Mouse (Mus musculus): ENCODE measurements around the gene Creb3l4. TPM values are rescaled to one million over a fixed set of nuclear protein-coding genes. Genes with fewer than 3 reads are reported as not detected.

Creb3l4 gene
- polyA plus RNA-seq, 1 experiment, result 4.6 TPM

DNA sequence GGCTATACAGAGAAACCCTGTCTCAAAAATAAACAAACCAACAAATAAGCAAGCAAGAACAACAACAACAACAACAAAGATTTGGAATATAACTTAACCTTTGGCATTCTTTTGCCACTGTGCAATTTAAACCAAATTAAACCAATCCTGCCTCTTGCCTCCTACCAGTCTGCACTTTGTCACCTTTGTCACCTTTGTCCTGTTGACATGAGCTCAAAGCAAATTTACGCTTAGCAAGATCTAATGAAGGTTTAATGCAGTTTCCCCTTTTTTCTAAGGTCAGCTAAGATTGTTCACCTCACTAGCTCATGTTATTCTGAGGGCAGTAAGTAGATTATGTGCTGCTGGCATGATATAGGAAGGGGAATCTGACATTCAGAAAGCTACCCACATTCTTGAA is 45.8 kb downstream of the Creb3l4 start:
- no peaks in the 10 kb centered on the region for H3K27me3 ChIP-seq (ENCODE audit: control insufficient read depth, insufficient read depth, low read length, poor library complexity, severe bottlenecking)
- no peaks in the 10 kb centered on the region for H3K36me3 ChIP-seq (ENCODE audit: control insufficient read depth, insufficient read depth, low read length, poor library complexity, severe bottlenecking)
- H3K9ac ChIP-seq (ENCODE audit: low read depth, poor library complexity, severe bottlenecking), result no peak overlapping the region
- no peak overlapping the region for H3K4me3 ChIP-seq (ENCODE audit: low read depth, low read length)
- H3K27ac ChIP-seq (ENCODE audit: insufficient read depth, low read length), result no peak overlapping the region
- H3K4me1 ChIP-seq (ENCODE audit: control insufficient read depth, insufficient read depth, low read length), result no peaks in the 10 kb centered on the region
- TF ChIP-seq POLR2A (IDR thresholded peaks at IDR 0.05; ENCODE audit: insufficient read depth, low read length) (no peak), CTCF (IDR thresholded peaks at IDR 0.05; ENCODE audit: low read depth, low read length) (no peak), EP300 (IDR thresholded peaks at IDR 0.05; ENCODE audit: insufficient read depth, low read depth, low read length) (no peak)
- no peaks in the 10 kb centered on the region for H3K9me3 ChIP-seq (replicated peaks; ENCODE audit: control insufficient read depth, insufficient read depth, low read length, poor library complexity, severe bottlenecking)

GRCm38 (mm10) chr3:90195644-90196043 is 47.7 kb downstream of the Creb3l4 start:
- Histone ChIP-seq H3K9ac (ENCODE audit: low read depth, poor library complexity, severe bottlenecking) (no peak overlapping the region), H3K9me3 (replicated peaks; ENCODE audit: control insufficient read depth, insufficient read depth, low read length, poor library complexity, severe bottlenecking) (no peaks in the 10 kb centered on the region), H3K4me3 (ENCODE audit: low read depth, low read length) (no peak overlapping the region), H3K4me1 (ENCODE audit: control insufficient read depth, insufficient read depth, low read length) (no peaks in the 10 kb centered on the region), H3K27me3 (ENCODE audit: control insufficient read depth, insufficient read depth, low read length, poor library complexity, severe bottlenecking) (no peaks in the 10 kb centered on the region), H3K27ac (ENCODE audit: insufficient read depth, low read length) (no peak overlapping the region), H3K36me3 (ENCODE audit: control insufficient read depth, insufficient read depth, low read length, poor library complexity, severe bottlenecking) (no peaks in the 10 kb centered on the region)
- TF ChIP-seq POLR2A (IDR thresholded peaks at IDR 0.05; ENCODE audit: insufficient read depth, low read length) (no peak), EP300 (IDR thresholded peaks at IDR 0.05; ENCODE audit: insufficient read depth, low read depth, low read length) (no peak), CTCF (IDR thresholded peaks at IDR 0.05; ENCODE audit: low read depth, low read length) (no peak)

GRCm38 (mm10) chr3:90194759-90195158 is 48.6 kb downstream of the Creb3l4 start:
- Histone ChIP-seq H3K9me3 (replicated peaks; ENCODE audit: control insufficient read depth, insufficient read depth, low read length, poor library complexity, severe bottlenecking) (no peaks in the 10 kb centered on the region), H3K4me1 (ENCODE audit: control insufficient read depth, insufficient read depth, low read length) (no peaks in the 10 kb centered on the region), H3K4me3 (ENCODE audit: low read depth, low read length) (no peak overlapping the region), H3K27me3 (ENCODE audit: control insufficient read depth, insufficient read depth, low read length, poor library complexity, severe bottlenecking) (no peaks in the 10 kb centered on the region), H3K9ac (ENCODE audit: low read depth, poor library complexity, severe bottlenecking) (no peak overlapping the region), H3K36me3 (ENCODE audit: control insufficient read depth, insufficient read depth, low read length, poor library complexity, severe bottlenecking) (no peaks in the 10 kb centered on the region), H3K27ac (ENCODE audit: insufficient read depth, low read length) (no peak overlapping the region)
- no peak for TF ChIP-seq EP300 (IDR thresholded peaks at IDR 0.05; ENCODE audit: insufficient read depth, low read depth, low read length)
- no peak for TF ChIP-seq CTCF (IDR thresholded peaks at IDR 0.05; ENCODE audit: low read depth, low read length)

DNA sequence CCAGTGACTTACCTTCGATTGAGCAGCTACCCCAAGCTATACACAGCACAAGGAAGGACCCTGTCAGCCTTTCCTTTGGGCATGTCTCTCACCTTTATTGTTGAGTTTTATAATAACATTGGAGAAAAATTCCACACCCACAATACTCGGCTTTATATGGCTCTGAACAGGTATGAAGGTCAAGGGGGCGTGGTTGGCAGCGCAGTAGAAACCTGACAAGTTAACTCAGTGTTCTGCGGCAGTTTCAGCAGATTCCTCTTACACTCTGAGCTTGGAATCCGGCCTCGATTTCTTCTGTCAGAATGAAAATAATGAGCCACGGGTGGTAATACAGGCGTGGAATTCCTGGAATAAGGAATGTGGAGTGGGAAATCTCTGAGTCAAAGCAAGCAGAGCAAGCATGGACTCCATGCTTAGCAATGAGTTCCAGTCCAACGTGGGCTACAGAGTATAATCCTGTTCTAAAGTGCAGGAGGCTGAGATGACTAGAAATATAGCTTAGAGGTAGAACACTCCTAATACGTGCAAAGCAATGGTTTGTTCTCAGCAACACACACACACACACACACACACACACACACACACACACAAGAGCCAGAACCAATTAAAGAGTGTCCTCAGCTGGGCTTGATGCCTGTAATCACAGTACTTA is 52.3 kb downstream of the Creb3l4 start:
- Histone ChIP-seq H3K27ac (ENCODE audit: insufficient read depth, low read length) (no peak overlapping the region), H3K36me3 (ENCODE audit: control insufficient read depth, insufficient read depth, low read length, poor library complexity, severe bottlenecking) (no peaks in the 10 kb centered on the region), H3K27me3 (ENCODE audit: control insufficient read depth, insufficient read depth, low read length, poor library complexity, severe bottlenecking) (no peaks in the 10 kb centered on the region), H3K4me3 (ENCODE audit: low read depth, low read length) (no peak overlapping the region), H3K9ac (ENCODE audit: low read depth, poor library complexity, severe bottlenecking) (no peak overlapping the region), H3K9me3 (replicated peaks; ENCODE audit: control insufficient read depth, insufficient read depth, low read length, poor library complexity, severe bottlenecking) (no peaks in the 10 kb centered on the region), H3K4me1 (ENCODE audit: control insufficient read depth, insufficient read depth, low read length) (no peaks in the 10 kb centered on the region)
- no peak for TF ChIP-seq EP300 (IDR thresholded peaks at IDR 0.05; ENCODE audit: insufficient read depth, low read depth, low read length)
- TF ChIP-seq CTCF (IDR thresholded peaks at IDR 0.05; ENCODE audit: low read depth, low read length), result no peak
- no peak for TF ChIP-seq POLR2A (IDR thresholded peaks at IDR 0.05; ENCODE audit: insufficient read depth, low read length)

Other genes with a start within 250 kb of the Creb3l4 start
- 169 and 170 TPM in 2 replicates for gene Hax1, start 244.7 kb downstream of the Creb3l4 start, polyA plus RNA-seq (2011; ENCODE audit: insufficient read depth, insufficient read length, low read depth, missing spikeins)
- gene 4933434E20Rik, start 191.9 kb downstream of the Creb3l4 start, polyA plus RNA-seq (2011; ENCODE audit: insufficient read depth, insufficient read length, low read depth, missing spikeins), result 67.1 and 67.6 TPM in 2 replicates
- 414 and 432 TPM in 2 replicates for gene Ubap2l, start 190.9 kb downstream of the Creb3l4 start, polyA plus RNA-seq (2011; ENCODE audit: insufficient read depth, insufficient read length, low read depth, missing spikeins)
- gene Tpm3, start 170.9 kb downstream of the Creb3l4 start, polyA plus RNA-seq (2011; ENCODE audit: insufficient read depth, insufficient read length, low read depth, missing spikeins), result 286 and 305 TPM in 2 replicates
- 0.73 and 0.81 TPM in 2 replicates for gene Nup210l, start 139.4 kb downstream of the Creb3l4 start, polyA plus RNA-seq (2011; ENCODE audit: insufficient read depth, insufficient read length, low read depth, missing spikeins)
- 28.1 and 44.0 TPM in 2 replicates for gene Rps27, start 29.9 kb downstream of the Creb3l4 start, polyA plus RNA-seq (2011; ENCODE audit: insufficient read depth, insufficient read length, low read depth, missing spikeins)
- 8.0 and 12.4 TPM in 2 replicates for gene Rab13, start 29.8 kb downstream of the Creb3l4 start, polyA plus RNA-seq (2011; ENCODE audit: insufficient read depth, insufficient read length, low read depth, missing spikeins)
- 23.7 and 24.5 TPM in 2 replicates for gene Jtb, start 11.9 kb downstream of the Creb3l4 start, polyA plus RNA-seq (2011; ENCODE audit: insufficient read depth, insufficient read length, low read depth, missing spikeins)
- gene Slc39a1, start 4.7 kb upstream of the Creb3l4 start, polyA plus RNA-seq (2011; ENCODE audit: insufficient read depth, insufficient read length, low read depth, missing spikeins), result 60.5 and 62.4 TPM in 2 replicates
- 32.4 and 34.6 TPM in 2 replicates for gene Crtc2, start 10.7 kb upstream of the Creb3l4 start, polyA plus RNA-seq (2011; ENCODE audit: insufficient read depth, insufficient read length, low read depth, missing spikeins)
- 12.3 and 12.8 TPM in 2 replicates for gene Dennd4b, start 21.7 kb upstream of the Creb3l4 start, polyA plus RNA-seq (2011; ENCODE audit: insufficient read depth, insufficient read length, low read depth, missing spikeins)
- gene Gatad2b, start 49.7 kb upstream of the Creb3l4 start, polyA plus RNA-seq (2011; ENCODE audit: insufficient read depth, insufficient read length, low read depth, missing spikeins), result 59.0 and 66.1 TPM in 2 replicates
- gene Slc27a3, start 146.4 kb upstream of the Creb3l4 start, polyA plus RNA-seq (2011; ENCODE audit: insufficient read depth, insufficient read length, low read depth, missing spikeins), result 11.0 and 12.5 TPM in 2 replicates
- 68.6 and 71.0 TPM in 2 replicates for gene Ints3, start 190.1 kb upstream of the Creb3l4 start, polyA plus RNA-seq (2011; ENCODE audit: insufficient read depth, insufficient read length, low read depth, missing spikeins)
- gene Npr1, start 222.4 kb upstream of the Creb3l4 start, polyA plus RNA-seq (2011; ENCODE audit: insufficient read depth, insufficient read length, low read depth, missing spikeins), result 10.8 and 13.6 TPM in 2 replicates
- gene Ilf2, start 232.6 kb upstream of the Creb3l4 start, polyA plus RNA-seq (2011; ENCODE audit: insufficient read depth, insufficient read length, low read depth, missing spikeins), result 211 and 233 TPM in 2 replicates
- 63.9 and 65.1 TPM in 2 replicates for gene Snapin, start 247.5 kb upstream of the Creb3l4 start, polyA plus RNA-seq (2011; ENCODE audit: insufficient read depth, insufficient read length, low read depth, missing spikeins)